Mouse (Mus musculus): ENCODE measurements around the gene Smurf2. TPM values are rescaled to one million over a fixed set of nuclear protein-coding genes. Genes with fewer than 3 reads are reported as not detected.

Smurf2 gene
- polyA plus RNA-seq, 1 experiment from 2014 or later, result 14.1 TPM

- Histone ChIP-seq H3K27me3 (ENCODE audit: low read depth, poor library complexity, severe bottlenecking) (no peaks in the 10 kb centered on the region), H3K4me1 (peaks cover 2% of the 10 kb centered on the region; the same call in 1 of the 2 replicates), H3K9me3 (replicated peaks) (no peaks in the 10 kb centered on the region), H3K27ac (peak overlapping the region; percentile 91), H3K4me3 (peak overlapping the region; percentile 72), H3K36me3 (peaks cover 76% of the 10 kb centered on the region)
- 3% methylated on average over 39 of the region's 39 CpGs for WGBS
- no peak for DNase-seq (ENCODE audit: low spot score)
These were observed 141.7 kb downstream of the Smurf2 start for GRCm38 (mm10) chr11:106778589-106779387.

DNA sequence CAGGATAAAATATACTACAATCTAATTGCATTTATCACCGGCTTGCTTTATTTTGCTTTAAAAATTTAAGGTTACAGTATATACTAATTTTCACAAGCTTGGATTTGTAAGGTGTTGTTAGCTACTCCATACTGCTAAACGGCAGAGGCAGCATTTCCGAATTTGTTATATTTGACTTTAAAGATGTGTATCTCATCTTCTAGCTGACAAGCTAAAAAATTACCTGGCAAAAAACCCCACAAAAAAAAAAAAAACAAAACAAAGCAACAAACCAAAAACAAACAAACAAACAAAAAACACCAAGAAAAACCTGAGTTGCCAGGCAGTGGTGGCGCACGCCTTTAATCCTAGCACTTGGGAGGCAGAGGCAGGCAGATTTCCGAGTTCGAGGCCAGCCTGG, 142.4 kb downstream of the Smurf2 start:
- H3K27ac ChIP-seq, result no peak overlapping the region
- no peaks in the 10 kb centered on the region for H3K27me3 ChIP-seq (ENCODE audit: low read depth, poor library complexity, severe bottlenecking)
- H3K4me3 ChIP-seq, result no peak overlapping the region
- peaks cover 2% of the 10 kb centered on the region; the same call in 1 of the 2 replicates for H3K4me1 ChIP-seq
- no peaks in the 10 kb centered on the region for H3K9me3 ChIP-seq (replicated peaks)
- WGBS, result 94% methylated on average over 7 of the region's 7 CpGs
- DNase-seq (ENCODE audit: low spot score), result no peak
- H3K36me3 ChIP-seq, result peaks cover 76% of the 10 kb centered on the region

GRCm38 (mm10) chr11:106777395-106777794, 143.1 kb downstream of the Smurf2 start:
- 92% methylated on average over 3 of the region's 3 CpGs for WGBS
- Histone ChIP-seq H3K36me3 (peaks cover 76% of the 10 kb centered on the region), H3K4me1 (peaks cover 2% of the 10 kb centered on the region; the same call in 1 of the 2 replicates), H3K27ac (no peak overlapping the region), H3K9me3 (replicated peaks) (no peaks in the 10 kb centered on the region), H3K27me3 (ENCODE audit: low read depth, poor library complexity, severe bottlenecking) (no peaks in the 10 kb centered on the region), H3K4me3 (no peak overlapping the region)
- no peak for DNase-seq (ENCODE audit: low spot score)

DNA sequence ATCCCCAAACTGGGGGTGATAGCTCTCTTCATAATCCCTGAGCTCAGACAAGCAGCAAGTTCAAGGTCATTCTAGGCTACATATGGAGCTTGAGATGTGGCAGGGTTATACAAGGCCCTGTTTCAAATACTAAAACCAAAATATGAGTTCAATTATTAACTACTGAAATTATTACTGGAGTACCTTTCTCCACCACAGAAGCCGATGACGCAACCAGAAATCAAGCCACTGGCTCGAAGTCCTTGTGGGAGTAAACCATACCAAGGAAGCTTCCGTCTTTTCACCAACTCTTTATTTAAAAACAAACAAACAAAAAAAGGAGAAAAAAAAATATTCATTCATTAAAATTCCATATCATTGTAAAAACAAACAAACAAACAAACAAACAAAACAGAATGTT, 143.6 kb downstream of the Smurf2 start:
- Histone ChIP-seq H3K4me1 (peaks cover 2% of the 10 kb centered on the region; the same call in 1 of the 2 replicates), H3K36me3 (peaks cover 76% of the 10 kb centered on the region), H3K27me3 (ENCODE audit: low read depth, poor library complexity, severe bottlenecking) (no peaks in the 10 kb centered on the region), H3K27ac (no peak overlapping the region), H3K4me3 (no peak overlapping the region), H3K9me3 (replicated peaks) (no peaks in the 10 kb centered on the region)
- DNase-seq (ENCODE audit: low spot score), result no peak
- 98% methylated on average over 4 of the region's 4 CpGs for WGBS

- no peaks in the 10 kb centered on the region; the same call in 1 of the 2 replicates for H3K4me1 ChIP-seq
- H3K4me3 ChIP-seq, result no peak overlapping the region
- no peaks in the 10 kb centered on the region for H3K9me3 ChIP-seq (replicated peaks)
- 94% methylated on average over 9 of the region's 9 CpGs for WGBS
- no peaks in the 10 kb centered on the region for H3K27me3 ChIP-seq (ENCODE audit: low read depth, poor library complexity, severe bottlenecking)
- no peak overlapping the region for H3K27ac ChIP-seq
- peaks cover 92% of the 10 kb centered on the region for H3K36me3 ChIP-seq
- DNase-seq (ENCODE audit: low spot score), result no peak
These were observed 147.5 kb downstream of the Smurf2 start for GRCm38 (mm10) chr11:106773061-106773460.

GRCm38 (mm10) chr11:106770195-106770974, 150.1 kb downstream of the Smurf2 start:
- Histone ChIP-seq H3K27me3 (ENCODE audit: low read depth, poor library complexity, severe bottlenecking) (no peaks in the 10 kb centered on the region), H3K4me3 (no peak overlapping the region), H3K4me1 (no peaks in the 10 kb centered on the region), H3K36me3 (peaks cover 96% of the 10 kb centered on the region), H3K27ac (no peak overlapping the region), H3K9me3 (replicated peaks) (no peaks in the 10 kb centered on the region)
- 96% methylated on average over 9 of the region's 9 CpGs for WGBS
- no peak for DNase-seq (ENCODE audit: low spot score)

Small RNA genes within 50 kb of the gene (microRNA-seq; reads per million reads assigned to microRNA genes)
- gene Gm25994 (not detected), gene Gm27322 (1.2 reads per million), gene Mir3064 (11.7 reads per million, percentile 20 among the genes with 10 or more reads in this experiment)

Other genes with a start within 250 kb of the Smurf2 start
- gene Pecam1, start 170.1 kb downstream of the Smurf2 start, polyA plus RNA-seq (2016; fragmentation: Nextera tagmentation; extraction: Ambion mirVana), result 25.9 and 28.8 TPM in 2 replicates
- 0.67 and 1.2 TPM in 2 replicates for gene Milr1, start 169.5 kb downstream of the Smurf2 start, polyA plus RNA-seq (2016; fragmentation: Nextera tagmentation; extraction: Ambion mirVana)
- 10.7 and 11.2 TPM in 2 replicates for gene Polg2, start 141.2 kb downstream of the Smurf2 start, polyA plus RNA-seq (2016; fragmentation: Nextera tagmentation; extraction: Ambion mirVana)
- gene Ddx5, start 131.5 kb downstream of the Smurf2 start, polyA plus RNA-seq (2016; fragmentation: Nextera tagmentation; extraction: Ambion mirVana), result 319 and 354 TPM in 2 replicates
- gene Cep95, start 131.5 kb downstream of the Smurf2 start, polyA plus RNA-seq (2016; fragmentation: Nextera tagmentation; extraction: Ambion mirVana), result 18.0 and 19.0 TPM in 2 replicates
- gene Kpna2, start 78.8 kb upstream of the Smurf2 start, polyA plus RNA-seq (2016; fragmentation: Nextera tagmentation; extraction: Ambion mirVana), result 635 and 653 TPM in 2 replicates
- 0.65 and 1.4 TPM in 2 replicates for gene 1810010H24Rik, start 105.0 kb upstream of the Smurf2 start, polyA plus RNA-seq (2016; fragmentation: Nextera tagmentation; extraction: Ambion mirVana)
- gene Bptf, start 211.4 kb upstream of the Smurf2 start, polyA plus RNA-seq (2016; fragmentation: Nextera tagmentation; extraction: Ambion mirVana), result 33.8 and 38.8 TPM in 2 replicates